Mouse (Mus musculus) gastrocnemius, postnatal 25 days (tissue): ENCODE measurements at regions not wholly inside any gene's neighbourhood (a gene's known extent, or its start where the extent isn't known, plus 50 kb on each side); places are given as distances from the start of the nearest gene placed in this dataset.
"Not testable (repeated sequence)": the region's sequence is repeated elsewhere in the genome, so short reads cannot be mapped to it uniquely, and the experiment has no call there.

Source experiments
- DNase-seq: peaks from one replicate; pipeline ENCODE4 v3.0.0; 2022

DNA sequence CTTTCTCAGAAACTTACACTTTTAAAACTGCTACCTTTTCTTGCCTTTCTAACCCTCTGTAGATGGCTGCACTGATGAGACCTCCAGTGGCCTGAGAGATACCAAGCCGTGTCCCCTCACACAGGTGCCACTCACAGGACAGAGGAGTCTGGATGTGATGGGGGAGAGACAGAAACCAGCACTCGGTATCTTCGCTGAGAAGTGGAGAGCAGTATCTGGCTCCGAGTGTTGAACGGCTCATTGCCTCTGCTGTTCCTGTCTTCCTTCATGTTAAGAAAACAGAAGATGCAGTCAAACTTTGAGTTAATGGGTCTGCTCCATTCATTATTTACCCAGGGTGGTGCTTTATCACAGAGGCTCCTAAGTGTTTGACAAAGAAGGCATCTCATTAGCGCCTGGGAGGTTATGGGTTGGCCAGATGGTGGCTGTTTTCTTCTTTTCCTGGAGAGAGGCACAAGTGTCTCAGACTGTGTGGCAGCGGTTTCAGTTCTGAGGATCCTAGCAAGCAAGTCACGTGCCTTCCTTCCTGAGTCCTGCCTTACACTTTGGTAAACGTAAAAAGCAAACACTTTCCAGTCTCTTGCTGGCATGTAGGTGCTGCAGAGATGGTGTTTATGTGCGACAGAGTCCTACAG is 248.6 kb downstream of the Sec16b start:
- DNase-seq: no peak

GRCm38 (mm10) chr1:157756977-157757376 is 250.4 kb downstream of the Sec16b start:
- no peak for DNase-seq

- DNase-seq: no peak
Measured at GRCm38 (mm10) chr1:157758337-157758736, 251.8 kb downstream of the Sec16b start.

- no peak for DNase-seq
Measured at GRCm38 (mm10) chr1:157768201-157768600, 261.7 kb downstream of the Sec16b start.

- no peak for DNase-seq
Measured at GRCm38 (mm10) chr1:157797711-157798110, 291.2 kb downstream of the Sec16b start.

- no peak for DNase-seq
Measured at GRCm38 (mm10) chr1:157798561-157799553, 292.3 kb downstream of the Sec16b start.

DNA sequence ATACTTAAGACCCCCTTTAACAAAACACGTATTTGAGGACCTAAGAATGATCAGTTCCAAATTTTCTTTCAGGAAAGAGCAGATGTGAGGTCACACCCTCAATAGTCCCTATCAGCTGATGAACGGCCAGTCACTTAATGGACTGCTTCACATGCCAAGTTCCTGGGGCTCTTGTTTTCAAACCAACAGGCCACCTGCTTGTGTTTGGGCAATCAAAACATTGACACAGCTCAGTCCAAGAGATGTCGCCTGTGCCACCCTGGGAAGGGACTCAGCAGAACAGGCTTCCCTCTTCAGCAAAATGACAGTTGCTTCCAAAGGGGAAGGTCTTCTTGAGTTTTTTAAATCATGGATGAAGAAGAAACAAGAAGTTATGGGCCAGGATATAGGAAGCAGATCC is 294.6 kb downstream of the Sec16b start:
- no peak for DNase-seq

- no peak for DNase-seq
Measured at GRCm38 (mm10) chr1:157804229-157804628, 297.7 kb downstream of the Sec16b start.

GRCm38 (mm10) chr1:157806296-157806695 is 299.8 kb downstream of the Sec16b start:
- DNase-seq: no peak

- DNase-seq: no peak
Measured at GRCm38 (mm10) chr1:157809674-157810471, 303.3 kb downstream of the Sec16b start.

DNA sequence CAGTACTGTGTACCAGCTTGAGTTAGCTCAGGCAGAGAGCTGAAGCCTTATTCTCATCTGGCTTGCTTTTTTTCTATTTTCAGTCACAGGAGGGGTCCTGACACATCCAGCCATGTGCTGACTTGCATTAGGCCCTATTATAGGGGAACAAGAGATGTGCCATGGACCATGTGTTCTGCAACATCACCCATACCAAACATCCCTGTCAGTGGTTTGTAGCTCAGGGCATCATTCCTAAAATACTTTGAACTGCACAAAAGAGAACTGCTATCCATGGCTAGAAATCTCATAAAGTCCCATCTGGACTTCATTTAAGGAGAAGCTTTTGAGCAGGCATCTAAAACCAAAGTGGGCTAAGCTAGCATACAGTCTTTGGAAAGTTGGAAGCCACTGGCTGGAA is 304.1 kb downstream of the Sec16b start:
- no peak for DNase-seq

DNA sequence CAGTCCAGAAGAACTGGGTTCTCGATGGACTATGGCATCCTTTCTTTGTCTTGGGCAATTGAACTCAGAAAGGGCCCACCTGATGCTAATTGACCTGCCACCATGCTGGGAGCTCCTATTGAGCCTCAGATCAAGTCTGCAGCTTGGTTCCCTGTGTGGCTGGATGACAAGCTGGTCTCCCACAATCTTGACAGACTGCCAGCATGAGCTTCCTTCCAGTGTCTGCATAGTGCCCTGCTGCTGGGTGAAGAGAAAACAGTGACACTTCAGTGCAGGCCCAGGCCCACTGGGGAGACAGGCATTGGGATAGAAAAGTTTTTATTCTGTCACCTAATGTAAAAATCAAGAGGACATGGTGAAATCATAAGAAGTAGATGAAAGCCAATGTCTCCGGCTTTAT is 321.4 kb downstream of the Sec16b start:
- no peak for DNase-seq

DNA sequence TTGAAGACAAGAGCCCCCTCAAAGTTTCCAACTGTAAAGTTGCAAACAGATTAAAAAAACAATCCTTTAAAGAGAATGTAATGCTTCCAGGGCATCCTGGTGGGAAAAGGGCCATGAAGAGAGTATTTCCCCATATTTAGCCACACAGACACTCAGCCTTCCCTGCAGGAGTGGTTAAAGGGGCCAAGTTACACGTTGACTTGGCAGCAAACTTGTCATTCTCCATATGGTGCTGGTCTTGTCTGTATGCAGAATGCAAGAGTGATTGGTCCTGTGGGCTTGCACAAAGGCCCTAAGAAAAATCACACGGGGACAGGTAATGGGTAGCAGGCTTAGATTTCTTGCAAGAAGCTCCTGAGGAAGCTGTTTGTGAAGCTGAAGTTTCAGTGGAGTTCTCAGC is 325.0 kb downstream of the Sec16b start:
- DNase-seq: no peak

GRCm38 (mm10) chr1:157872775-157873174 is 366.2 kb downstream of the Sec16b start:
- DNase-seq: no peak

DNA sequence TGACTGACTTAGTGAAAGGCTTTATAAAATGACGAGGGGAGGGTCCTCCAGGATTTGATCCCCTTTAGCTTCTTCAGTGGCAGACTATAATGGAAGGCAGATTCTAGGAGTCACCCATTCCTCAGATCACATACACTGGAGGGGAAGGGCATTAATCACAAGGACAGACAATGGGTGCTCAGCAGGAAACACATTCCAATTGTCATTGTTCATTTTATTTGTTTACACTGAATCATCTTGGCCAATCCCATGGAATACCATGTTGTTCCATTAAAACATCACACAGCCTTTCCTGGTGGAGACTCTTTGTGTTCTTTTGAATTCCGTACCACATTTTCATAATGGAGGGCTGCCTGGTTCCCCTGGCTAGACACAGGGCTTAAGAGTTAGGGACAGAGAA is 368.5 kb downstream of the Sec16b start:
- no peak for DNase-seq

GRCm38 (mm10) chr1:157877117-157877516 is 370.6 kb downstream of the Sec16b start:
- not testable (repeated sequence) for DNase-seq

DNA sequence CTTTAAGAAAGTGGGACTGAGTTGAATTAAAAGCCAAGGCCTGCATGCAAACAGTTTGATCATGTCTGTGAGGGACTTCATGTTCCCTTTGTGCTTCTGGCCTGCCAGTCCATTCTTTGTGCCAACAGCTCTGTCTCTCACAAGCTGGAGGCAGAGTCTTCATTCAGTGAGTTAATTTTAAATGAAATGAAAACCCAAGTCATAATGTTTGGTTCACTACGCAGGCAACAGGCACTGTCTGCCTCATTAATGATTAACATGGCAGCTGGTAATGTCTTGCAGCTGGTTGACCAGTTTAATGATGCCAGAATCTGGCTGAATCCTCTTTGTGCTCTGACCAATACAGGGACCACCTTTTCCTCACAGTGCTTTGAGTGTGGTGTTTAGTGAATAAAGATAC is 380.6 kb downstream of the Sec16b start:
- no peak for DNase-seq

- DNase-seq: no peak
Measured at GRCm38 (mm10) chr1:157888573-157888972, 382.0 kb downstream of the Sec16b start.

- no peak for DNase-seq
Measured at GRCm38 (mm10) chr1:157906168-157906567, 399.6 kb downstream of the Sec16b start.

DNA sequence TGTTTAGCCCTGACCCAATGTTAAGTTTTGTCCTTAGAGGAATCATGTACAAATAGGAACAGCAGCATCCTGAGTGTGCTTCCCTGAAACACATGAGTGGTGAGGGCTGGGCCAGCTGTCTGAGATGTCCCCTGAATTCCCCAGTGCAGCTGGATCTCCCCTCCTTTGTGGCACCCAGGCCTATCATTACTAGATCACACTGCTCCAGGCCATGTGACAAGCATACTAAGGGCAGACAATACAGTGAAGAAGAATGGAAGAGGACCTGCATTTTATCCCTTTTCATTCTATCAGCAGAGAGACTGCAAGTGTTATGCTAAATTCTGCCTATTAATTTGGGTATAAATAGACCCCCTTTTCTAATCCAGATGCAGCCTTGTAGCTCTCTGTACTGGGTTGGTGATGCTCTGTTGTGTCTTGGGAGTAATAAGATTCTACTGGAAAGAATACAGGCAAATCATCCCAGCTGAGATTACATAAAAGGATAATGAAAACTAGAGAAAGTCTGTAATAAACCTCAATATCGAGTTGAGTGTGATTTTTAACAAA is 418.3 kb downstream of the Brinp2 start:
- no peak for DNase-seq

- DNase-seq: no peak
Measured at GRCm38 (mm10) chr1:157939516-157939915, 416.6 kb downstream of the Brinp2 start.

DNA sequence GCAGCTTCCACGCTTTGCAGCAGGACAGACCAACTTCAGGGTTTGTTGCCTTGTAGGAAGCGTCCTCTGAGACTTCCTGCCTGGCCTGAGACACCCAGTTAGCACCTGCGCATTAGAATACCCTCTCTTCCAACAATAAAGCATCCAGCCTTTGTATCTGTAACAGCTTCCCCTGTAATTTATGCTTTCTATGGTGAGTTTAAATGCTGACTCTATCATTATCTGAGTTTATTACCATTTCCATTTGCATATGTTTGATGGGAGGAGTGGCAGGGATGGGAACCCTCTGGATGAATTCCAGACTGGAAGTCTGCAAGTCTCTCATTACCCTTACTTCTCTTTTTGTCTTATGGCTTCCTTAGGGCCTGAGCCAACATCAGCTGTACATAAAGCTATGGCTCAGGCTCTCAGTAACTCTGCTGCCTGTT is 415.8 kb downstream of the Brinp2 start:
- DNase-seq: no peak
